Mouse (Mus musculus) frontal cortex, postnatal 10 days (tissue): ENCODE data around the gene Olfr129.

Experiments used
- DNase-seq, 2 experiments: peaks; one replicate each; pipeline ENCODE4 v3.0.0; 2022; ENCODE audit warnings: low spot score in 2 of 2, mixed read lengths in 1 of 2

Gene Olfr129

DNA sequence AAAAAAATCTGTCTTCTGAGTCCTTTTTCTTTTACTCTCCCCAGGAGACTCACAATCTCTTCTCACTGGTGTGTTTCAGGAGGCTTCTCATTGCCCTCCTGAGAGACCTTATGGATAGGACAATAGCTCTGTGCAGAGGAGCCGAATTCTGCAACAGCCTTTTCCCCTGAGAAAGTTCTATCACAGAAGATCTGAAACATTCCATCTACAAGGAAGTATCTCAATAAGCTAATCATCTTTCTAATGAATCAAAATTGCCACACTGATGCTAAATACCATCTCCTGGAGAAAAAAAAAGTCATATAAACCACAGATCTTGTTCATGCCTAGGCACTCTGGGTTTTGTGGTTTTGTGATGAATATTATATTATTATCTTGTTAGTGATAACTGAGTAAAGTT, at the start of gene Olfr129:
Gene Olfr129, minus strand, starts transcription at position 101 of the 400 bp plus-strand sequence.
- DNase-seq = no peak

DNA sequence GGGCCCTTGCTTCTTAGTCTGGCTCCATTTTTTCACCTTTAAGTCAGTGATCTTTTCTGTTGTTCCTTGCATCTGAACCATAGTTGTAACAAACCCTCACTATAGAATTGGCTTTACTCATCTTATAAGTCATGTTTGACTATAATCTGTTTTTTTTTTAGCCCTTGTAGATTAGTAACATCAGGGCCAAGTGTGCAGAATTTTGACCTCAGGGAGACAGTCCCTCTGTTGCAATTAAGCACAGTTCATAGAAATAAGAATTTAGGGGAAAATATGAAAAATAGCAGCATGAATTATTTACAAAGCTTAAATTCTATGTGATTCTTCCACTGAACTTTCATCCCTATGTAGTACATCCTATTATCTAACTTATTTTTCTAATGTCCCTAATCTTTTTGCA, 28.7 kb upstream of the Olfr129 start, which contains the start of gene Olfr131:
Gene Olfr131, minus strand, starts transcription at position 101 of the 400 bp plus-strand sequence.
- no peak for DNase-seq

- DNase-seq = no peak
These were observed 22.5 kb upstream of the Olfr129 start for GRCm38 (mm10) chr17:38082364-38082763.

GRCm38 (mm10) chr17:38063621-38064020, 3.7 kb upstream of the Olfr129 start, which contains the start of gene Olfr130:
TSS of gene Olfr130 (plus strand) at chr17:38063921.
- no peak for DNase-seq

GRCm38 (mm10) chr17:38026297-38026696, 33.6 kb downstream of the Olfr129 start:
- no peak for DNase-seq

DNA sequence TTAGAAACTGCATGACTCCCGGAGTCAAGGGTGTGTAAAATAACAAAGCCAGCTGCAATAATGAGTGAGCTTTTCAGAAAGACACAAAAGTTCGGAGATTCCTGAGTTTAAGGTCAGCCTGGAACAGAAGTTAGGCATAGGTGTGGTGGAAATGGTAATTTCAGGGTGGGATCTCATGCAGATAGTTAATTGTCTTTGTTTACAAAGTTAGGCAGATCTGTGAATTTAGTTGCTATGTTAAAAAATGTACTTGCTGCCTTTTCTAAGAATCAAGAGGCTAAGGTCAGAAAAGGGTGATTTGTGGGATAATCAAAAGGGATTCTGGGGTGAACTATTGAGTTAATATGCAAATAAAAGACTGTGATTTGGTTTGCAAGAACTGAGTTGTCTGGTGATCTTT, 43.5 kb downstream of the Olfr129 start:
- DNase-seq = no peak

DNA sequence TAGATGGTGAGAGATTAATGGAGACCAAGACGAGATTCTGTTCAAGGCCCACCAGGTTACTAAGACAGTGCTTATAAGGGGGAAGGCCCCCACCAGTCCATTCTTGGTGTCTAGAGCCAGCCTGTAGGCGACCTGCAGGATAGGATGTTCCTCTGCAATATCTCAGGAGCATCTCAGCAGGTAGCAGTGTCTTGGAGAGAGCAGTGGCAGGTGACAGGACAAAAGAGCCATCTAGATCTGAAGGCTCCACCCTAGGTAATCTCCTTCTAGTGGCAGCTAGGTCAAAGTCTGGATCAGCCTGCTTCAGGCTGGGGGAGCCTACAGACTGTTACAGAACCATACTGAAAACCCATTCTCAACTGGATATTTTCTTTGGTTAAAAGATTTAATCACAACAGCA, 54.9 kb downstream of the Olfr129 start:
- DNase-seq = no peak
